ENCODE assay signal across 18 mouse cellular contexts in the genomic region with DNA sequence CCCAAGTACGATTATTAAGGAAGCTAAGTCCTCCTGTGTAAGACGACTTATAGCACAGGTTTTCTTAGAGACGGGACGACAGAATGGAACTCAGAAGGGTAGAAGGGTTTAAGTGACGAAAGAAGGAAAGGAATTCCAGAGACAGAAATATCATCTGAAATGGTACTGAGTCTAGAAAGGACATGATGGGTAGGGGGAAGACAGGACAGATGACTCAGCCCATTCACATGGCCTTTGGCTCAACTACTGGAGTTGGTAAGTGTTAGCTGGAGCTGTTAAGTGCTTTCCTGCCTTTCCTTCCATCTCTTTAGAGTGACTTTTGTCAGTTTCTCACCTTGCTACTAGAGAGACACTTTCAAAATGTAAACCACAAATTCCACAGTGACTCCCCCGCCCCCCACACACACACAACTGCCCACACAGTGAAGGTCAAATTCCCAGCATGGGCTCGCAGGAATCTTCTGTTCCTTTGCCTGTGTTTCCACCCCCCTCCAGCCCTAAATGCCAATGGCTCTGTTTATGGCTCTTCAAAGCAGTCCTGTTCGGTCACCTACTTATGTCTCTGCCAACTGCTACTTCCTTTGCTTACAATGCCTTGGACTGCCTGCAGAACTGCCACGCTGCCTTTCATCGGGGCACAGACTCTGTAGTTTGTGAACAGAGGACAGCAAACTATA.
DNase-seq lines count a peak whose midpoint lies in the region; TF ChIP-seq lines count a peak whose summit lies in the region.
"Had no signal": no experiment of that assay in that cellular context is flagged by ENCODE, and none has a peak within 500 bp of the region (broad histone marks: within the 10 kb centered on the region; RNA-seq: fewer than 3 reads in every experiment).

No protein-coding gene starts in this region.

- DNase-seq in gastrocnemius, adult 2 months = no peak
- no peak for DNase-seq in gastrocnemius, postnatal 25 days
- peak; percentile 9 to 46 for DNase-seq in lung, adult 18-20 months
- no peak for DNase-seq in lung, adult 2 months
- DNase-seq in brain, adult 2 months (ENCODE audit: low read depth, low spot score) = peak; percentile 13
- DNase-seq in lung, postnatal 25 days (ENCODE audit: low spot score) = peak; percentile 47
- DNase-seq in forebrain, embryonic 10.5 days (ENCODE audit: extremely low spot score, low spot score) = no peak
- no peak for DNase-seq in left cerebral cortex, adult 11 months (ENCODE audit: low spot score)
- DNase-seq: cerebellum, adult 18-20 months; gastrocnemius, postnatal 14 days; right cerebral cortex, postnatal 14 days; thymus, adult 18-20 months had no signal

- TF ChIP-seq POLR2A in lung, adult 2 months (IDR thresholded peaks at IDR 0.05; ENCODE audit: borderline replicate concordance, extremely low read depth, low read depth, low read length) = no peak

- no peak for TF ChIP-seq CTCF in gastrocnemius, adult 2 months (IDR thresholded peaks at IDR 0.05)
- no peak for TF ChIP-seq CTCF in lung, adult 2 months (IDR thresholded peaks at IDR 0.05; ENCODE audit: insufficient read depth, low read length)

- WGBS in lung, adult 2 months = 50% methylated on average over 10 of the region's 10 CpGs
- WGBS in forebrain, embryonic 10.5 days = 89% methylated on average over 10 of the region's 10 CpGs

- H3K36me3 ChIP-seq in forebrain, embryonic 10.5 days (replicated peaks) = no peaks in the 10 kb centered on the region
- H3K36me3 ChIP-seq: heart, embryonic 15.5 days; hindbrain, embryonic 15.5 days; limb, embryonic 12.5 days; liver, embryonic 15.5 days; midbrain, embryonic 10.5 days had no signal

- H3K27me3 ChIP-seq in forebrain, embryonic 10.5 days (ENCODE audit: poor library complexity, severe bottlenecking) = no peaks in the 10 kb centered on the region
- H3K27me3 ChIP-seq: heart, embryonic 15.5 days; hindbrain, embryonic 15.5 days; limb, embryonic 12.5 days; liver, embryonic 15.5 days had no signal

- intact Hi-C loops in gastrocnemius, adult 2 months (cut with DNase I) = loop anchor here (10.0 kb wide), 1 partner anchor 197 kb away; no protein-coding TSS in a partner anchor

- H3K4me1 ChIP-seq in lung, adult 2 months (ENCODE audit: control insufficient read depth, insufficient read depth, low read length) = peaks cover 12% of the 10 kb centered on the region
- H3K4me1 ChIP-seq in forebrain, embryonic 10.5 days = peaks cover 4% of the 10 kb centered on the region; the same call in 1 of the 2 replicates
- H3K4me1 ChIP-seq: hindbrain, embryonic 15.5 days; liver, embryonic 15.5 days; midbrain, embryonic 10.5 days had no signal

- H3K9me3 ChIP-seq in forebrain, embryonic 10.5 days = no peaks in the 10 kb centered on the region
- H3K9me3 ChIP-seq: heart, embryonic 15.5 days; hindbrain, embryonic 15.5 days; limb, embryonic 12.5 days; liver, embryonic 15.5 days; midbrain, embryonic 10.5 days had no signal

- peak overlapping the region; percentile 69 for H3K27ac ChIP-seq in gastrocnemius, adult 2 months
- H3K27ac ChIP-seq in forebrain, embryonic 10.5 days = no peak overlapping the region
- H3K27ac ChIP-seq: heart, embryonic 15.5 days; hindbrain, embryonic 15.5 days; kidney, postnatal 0 days; limb, embryonic 12.5 days; liver, embryonic 15.5 days; midbrain, embryonic 10.5 days had no signal

- H3K4me3 ChIP-seq in gastrocnemius, adult 2 months = no peak overlapping the region
- no peak overlapping the region for H3K4me3 ChIP-seq in lung, adult 2 months (replicated peaks; ENCODE audit: extremely low read depth, low read depth, low read length)
- H3K4me3 ChIP-seq in forebrain, embryonic 10.5 days = no peak overlapping the region
- H3K4me3 ChIP-seq: heart, embryonic 15.5 days; hindbrain, embryonic 15.5 days; limb, embryonic 12.5 days; liver, embryonic 15.5 days; midbrain, embryonic 10.5 days had no signal

Comparison
In these comparisons a context has a peak if more than half of its experiments do, and no peak if none do; other contexts are left out.
1. DNase-seq: peak in lung, adult 18-20 months (2 of 2), brain, adult 2 months (single experiment) and lung, postnatal 25 days (single experiment); none in gastrocnemius, adult 2 months (single experiment), gastrocnemius, postnatal 25 days (single experiment), lung, adult 2 months (single experiment), forebrain, embryonic 10.5 days (single experiment) and left cerebral cortex, adult 11 months (single experiment).